Mouse (Mus musculus) intestine, postnatal 0 days (tissue): ENCODE measurements around the gene Lrrc28. TPM values are rescaled to one million over a fixed set of nuclear protein-coding genes. Genes with fewer than 3 reads are reported as not detected.

ENCODE experiments used
- ATAC-seq: fragments of 200-750 bp; cut with Nextera tagmentation; 2 replicates; pipeline ENCODE4 v1.8.0; 2017; ENCODE audit warnings: mild to moderate bottlenecking, moderate TSS enrichment, moderate library complexity
- H3K27ac ChIP-seq: fragments of 300-500 bp; sonication (generic); 2 replicates; pipeline ENCODE4 v1.5.1; 2014; ENCODE audit warnings: mild to moderate bottlenecking, low read depth, low read length, moderate library complexity
- H3K27me3 ChIP-seq: fragments of 300-500 bp; sonication (generic); replicated peaks from 2 replicates; pipeline ENCODE4 v1.6.1; 2014; ENCODE audit warnings: low read length, mixed read lengths; ENCODE audit not compliant: control insufficient read depth, insufficient read depth
- H3K36me3 ChIP-seq: fragments of 300-500 bp; sonication (generic); 2 replicates; pipeline ENCODE4 v1.6.1; 2014; ENCODE audit warnings: mild to moderate bottlenecking, moderate library complexity; ENCODE audit not compliant: control insufficient read depth, insufficient read depth
- H3K4me1 ChIP-seq: fragments of 300-500 bp; sonication (generic); replicated peaks from 2 replicates; pipeline ENCODE4 v1.6.1; 2014; ENCODE audit warnings: antibody characterized with exemption, low read length, mixed read lengths; ENCODE audit not compliant: control insufficient read depth, insufficient read depth
- H3K4me2 ChIP-seq: fragments of 300-500 bp; sonication (generic); replicated peaks from 2 replicates; pipeline ENCODE4 v1.6.1; 2014; ENCODE audit warnings: low read depth, mild to moderate bottlenecking, moderate library complexity
- H3K4me3 ChIP-seq: fragments of 300-500 bp; sonication (generic); 2 replicates; pipeline ENCODE4 v1.5.1; 2014; ENCODE audit warnings: low read depth, low read length
- H3K9ac ChIP-seq: fragments of 300-500 bp; sonication (generic); 2 replicates; pipeline ENCODE4 v1.6.1; 2014; ENCODE audit warnings: mild to moderate bottlenecking, low read depth, low read length
- H3K9me3 ChIP-seq: fragments of 300-500 bp; sonication (generic); 2 replicates; pipeline ENCODE4 v1.6.1; 2016; ENCODE audit warnings: mixed run types; ENCODE audit not compliant: control insufficient read depth
- CTCF ChIP-seq: sonication (generic); IDR thresholded peaks from 2 replicates; pipeline ENCODE4 v1.5.1; 2016; ENCODE audit warnings: low read depth, mild to moderate bottlenecking, control low read depth, antibody characterized with exemption, moderate library complexity
- WGBS: fragments of 180-500 bp; shearing (Covaris S2); extraction: QIAGEN DNeasy Blood & Tissue Kit; methylation state at CpG from one replicate; pipeline ENCODE4 v1.1.7; 2014; 5-methylcytosine and 5-hydroxymethylcytosine counted together
- polyA plus RNA-seq: library from polyadenylated mRNA; unstranded; fragments of >200 nt; fragmentation: Nextera tagmentation; extraction: Ambion mirVana; gene quantifications from 2 replicates; pipeline ENCODE4 v1.2.1, GENCODE M21; 2015

Gene Lrrc28
- polyA plus RNA-seq, 1 experiment from 2014 or later: 16.1 TPM

DNA sequence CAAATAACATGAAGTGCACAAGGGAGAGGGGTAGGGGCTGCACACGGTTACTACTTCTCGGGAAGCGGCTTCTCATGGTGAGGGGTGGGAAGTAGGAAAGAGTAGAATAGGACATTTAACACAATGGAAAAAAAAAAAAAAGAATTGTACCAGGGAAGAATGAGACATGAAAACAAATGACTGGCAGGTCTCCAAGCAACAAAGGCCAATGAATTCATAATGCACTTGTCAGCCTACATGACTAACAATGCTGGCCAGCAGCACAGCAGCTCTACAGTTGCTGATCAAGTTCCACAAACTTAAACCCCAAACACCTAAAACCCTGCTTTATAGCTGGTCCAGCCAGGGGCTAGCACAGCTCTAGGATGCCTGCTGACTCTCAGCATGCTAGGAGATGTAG lies 6.1 kb downstream of the Lrrc28 start:
- Histone ChIP-seq H3K9me3 (no peaks in the 10 kb centered on the region), H3K27ac (no peak overlapping the region), H3K4me2 (no peak overlapping the region), H3K27me3 (no peaks in the 10 kb centered on the region), H3K36me3 (peaks cover 9% of the 10 kb centered on the region; the same call in 1 of the 2 replicates), H3K4me1 (no peaks in the 10 kb centered on the region), H3K9ac (no peak overlapping the region), H3K4me3 (no peak overlapping the region)
- no peak for ATAC-seq
- 88% methylated on average over 3 of the region's 3 CpGs for WGBS
- no peak for TF ChIP-seq CTCF

DNA sequence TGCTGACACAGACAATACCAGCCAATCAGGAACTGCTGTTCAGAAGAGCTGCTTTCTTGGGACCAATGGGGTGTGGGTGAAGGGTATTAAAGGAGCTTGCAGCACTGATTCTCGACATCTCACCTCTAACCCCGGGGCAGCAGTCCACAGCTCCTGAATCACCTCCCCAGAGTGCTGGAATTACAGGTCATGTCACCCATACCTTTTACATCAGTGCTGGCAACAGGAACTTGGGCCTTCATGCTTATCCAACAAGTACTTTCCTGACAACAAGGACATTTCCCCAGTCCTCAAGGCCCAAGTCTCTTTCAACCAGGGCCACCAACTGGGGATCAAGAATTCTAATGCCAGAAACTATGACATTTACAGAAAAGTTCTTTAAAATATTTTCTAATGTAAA lies 8.9 kb downstream of the Lrrc28 start:
- WGBS: 67% methylated on average over 2 of the region's 2 CpGs
- Histone ChIP-seq H3K9ac (no peak overlapping the region), H3K4me2 (no peak overlapping the region), H3K4me1 (no peaks in the 10 kb centered on the region), H3K27ac (no peak overlapping the region), H3K9me3 (no peaks in the 10 kb centered on the region), H3K27me3 (no peaks in the 10 kb centered on the region), H3K4me3 (no peak overlapping the region), H3K36me3 (peaks cover 9% of the 10 kb centered on the region; the same call in 1 of the 2 replicates)
- no peak for ATAC-seq
- TF ChIP-seq CTCF: no peak

DNA sequence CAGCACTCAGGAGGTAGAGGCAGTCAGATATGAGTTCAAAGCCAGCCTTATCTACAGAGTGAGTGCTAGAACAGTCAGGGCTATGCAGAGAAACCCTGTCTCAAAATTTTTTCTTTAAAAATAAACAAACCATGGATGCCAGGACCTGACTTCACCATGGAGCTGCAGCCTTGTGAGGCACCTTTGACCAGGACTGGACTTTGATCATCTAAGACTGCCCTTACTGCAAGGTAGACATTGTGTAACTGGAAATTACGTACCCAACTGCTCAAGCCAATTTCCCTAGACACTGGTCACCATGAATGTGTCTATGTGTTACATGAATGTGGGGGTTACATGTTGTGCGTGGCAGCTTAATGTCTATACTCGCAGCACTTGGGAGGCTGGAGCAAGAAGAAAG lies 10.9 kb downstream of the Lrrc28 start:
- 79% methylated on average over 3 of the region's 3 CpGs for WGBS
- ATAC-seq: peak; percentile 70
- H3K4me2 ChIP-seq: no peak overlapping the region
- no peak for TF ChIP-seq CTCF
- no peaks in the 10 kb centered on the region for H3K9me3 ChIP-seq
- no peak overlapping the region for H3K4me3 ChIP-seq
- no peaks in the 10 kb centered on the region for H3K27me3 ChIP-seq
- H3K4me1 ChIP-seq: no peaks in the 10 kb centered on the region
- peaks cover 5% of the 10 kb centered on the region; the same call in 1 of the 2 replicates for H3K36me3 ChIP-seq
- no peak overlapping the region for H3K27ac ChIP-seq
- no peak overlapping the region for H3K9ac ChIP-seq

DNA sequence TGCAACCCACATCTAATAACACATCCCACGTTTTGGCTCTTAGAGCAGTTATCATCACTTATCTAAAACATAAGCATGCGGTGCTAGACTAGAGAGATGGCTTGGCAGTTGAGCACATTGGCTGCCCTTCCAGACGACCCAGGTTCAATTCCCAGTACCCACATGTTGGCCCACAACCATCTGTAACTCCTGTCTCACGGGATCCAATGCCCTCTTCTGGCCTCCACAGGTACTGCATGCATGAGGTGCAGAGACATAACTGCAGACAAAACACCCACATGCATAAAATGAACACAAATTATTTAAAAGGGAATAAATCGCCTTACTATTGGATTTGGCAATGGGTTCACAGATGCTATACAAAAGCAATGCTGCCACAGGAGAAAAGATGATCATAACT lies 12.7 kb downstream of the Lrrc28 start:
- no peak overlapping the region for H3K4me2 ChIP-seq
- no peak overlapping the region for H3K4me3 ChIP-seq
- no peak overlapping the region for H3K9ac ChIP-seq
- no peak overlapping the region for H3K27ac ChIP-seq
- H3K36me3 ChIP-seq: peaks cover 1% of the 10 kb centered on the region; the same call in 1 of the 2 replicates
- no peaks in the 10 kb centered on the region for H3K4me1 ChIP-seq
- H3K27me3 ChIP-seq: no peaks in the 10 kb centered on the region
- TF ChIP-seq CTCF: peak; percentile 59
- 86% methylated on average over 5 of the region's 5 CpGs for WGBS
- H3K9me3 ChIP-seq: no peaks in the 10 kb centered on the region
- ATAC-seq: no peak

DNA sequence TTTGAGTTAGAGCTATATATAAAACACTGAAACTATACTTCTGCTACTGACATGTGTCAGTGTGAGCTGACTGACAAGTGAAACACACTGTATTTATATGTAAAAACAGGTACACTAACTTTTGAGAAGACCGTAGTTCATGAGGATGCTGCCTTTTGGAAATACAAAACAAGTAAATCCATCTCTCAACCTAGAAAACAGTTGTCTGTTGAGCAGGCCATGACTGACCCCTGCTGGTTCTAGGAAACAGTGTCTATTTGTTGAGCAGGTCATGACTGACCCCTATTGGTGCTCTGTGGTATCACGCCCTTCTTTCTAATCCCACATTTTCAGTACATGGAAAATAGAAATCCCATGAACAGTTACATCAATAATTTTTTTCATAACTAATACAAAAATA lies 14.3 kb downstream of the Lrrc28 start:
- ATAC-seq: peak; percentile 59

DNA sequence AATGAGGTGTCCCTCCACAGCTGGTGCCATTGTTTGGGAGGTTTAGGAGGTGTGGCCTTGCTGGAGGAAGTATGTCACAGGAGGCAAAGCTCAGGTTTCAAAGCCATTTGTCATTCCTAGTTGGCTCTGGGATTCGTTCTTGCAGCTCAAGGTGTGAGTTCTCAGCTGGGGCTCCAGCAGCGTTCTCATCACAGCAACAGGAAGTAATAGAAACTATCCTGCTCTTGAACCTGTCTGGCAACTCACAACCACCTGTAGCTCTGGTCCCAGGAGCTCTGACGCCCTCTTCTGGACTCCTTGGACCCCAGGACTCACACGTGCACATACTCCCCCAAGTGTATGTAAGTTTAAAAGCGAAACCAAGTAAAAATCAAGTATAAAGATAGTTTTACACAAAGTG lies 15.4 kb downstream of the Lrrc28 start:
- Histone ChIP-seq H3K9ac (no peak overlapping the region), H3K27ac (no peak overlapping the region), H3K36me3 (0 out of 2 replicates have a peak, but pooled peaks cover 5% of the 10 kb centered on the region), H3K27me3 (no peaks in the 10 kb centered on the region), H3K4me2 (no peak overlapping the region), H3K4me1 (no peaks in the 10 kb centered on the region), H3K9me3 (no peaks in the 10 kb centered on the region), H3K4me3 (no peak overlapping the region)
- no peak for ATAC-seq
- WGBS: 61% methylated on average over 5 of the region's 5 CpGs
- TF ChIP-seq CTCF: peak; percentile 48

More for the DNA sequence above, 14.3 kb downstream of the Lrrc28 start:
- WGBS: 15% methylated on average over 2 of the region's 2 CpGs
- no peaks in the 10 kb centered on the region for H3K9me3 ChIP-seq
- H3K9ac ChIP-seq: no peak overlapping the region
- H3K27ac ChIP-seq: no peak overlapping the region
- H3K36me3 ChIP-seq: 0 out of 2 replicates have a peak, but pooled peaks cover 5% of the 10 kb centered on the region
- TF ChIP-seq CTCF: peak; percentile 100
- H3K4me2 ChIP-seq: no peak overlapping the region
- H3K4me1 ChIP-seq: no peaks in the 10 kb centered on the region
- no peaks in the 10 kb centered on the region for H3K27me3 ChIP-seq
- H3K4me3 ChIP-seq: no peak overlapping the region

DNA sequence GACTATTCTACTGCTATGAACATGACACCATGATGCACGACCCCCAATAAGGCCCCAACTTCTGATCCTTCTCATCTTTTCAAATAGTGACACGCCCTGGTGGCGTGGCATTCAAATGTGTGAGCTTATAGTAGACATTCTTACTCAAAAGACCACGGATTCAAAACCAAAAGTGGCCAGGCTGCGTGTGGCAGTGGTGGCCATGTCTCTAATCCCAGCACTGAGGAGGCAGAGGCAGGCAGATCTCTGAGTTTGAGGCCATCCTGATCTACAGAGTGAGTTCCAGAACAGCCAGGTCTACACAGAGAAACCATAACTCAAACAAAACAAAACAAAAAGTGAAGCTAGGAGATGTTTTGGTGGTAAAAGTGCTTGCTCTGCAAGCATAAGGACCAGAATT lies 18.4 kb downstream of the Lrrc28 start:
- no peaks in the 10 kb centered on the region for H3K9me3 ChIP-seq
- no peak overlapping the region for H3K27ac ChIP-seq
- no peaks in the 10 kb centered on the region for H3K4me1 ChIP-seq
- H3K4me3 ChIP-seq: no peak overlapping the region
- H3K27me3 ChIP-seq: no peaks in the 10 kb centered on the region
- 87% methylated on average over 5 of the region's 5 CpGs for WGBS
- no peak overlapping the region for H3K4me2 ChIP-seq
- H3K36me3 ChIP-seq: 0 out of 2 replicates have a peak, but pooled peaks cover 5% of the 10 kb centered on the region
- ATAC-seq: no peak
- no peak for TF ChIP-seq CTCF
- no peak overlapping the region for H3K9ac ChIP-seq
